Mouse (Mus musculus) T-helper 2 cell (primary cell): ENCODE results near the gene Treh.

ENCODE experiments used
- in situ Hi-C: fragments of 300-600 bp; cut with MboI, MseI; formaldehyde crosslinking; loops from one replicate; pipeline ENCODE4 v1.15.1; 2025; ENCODE audit warnings: high pct_unique_total_duplicates

The Treh gene

DNA sequence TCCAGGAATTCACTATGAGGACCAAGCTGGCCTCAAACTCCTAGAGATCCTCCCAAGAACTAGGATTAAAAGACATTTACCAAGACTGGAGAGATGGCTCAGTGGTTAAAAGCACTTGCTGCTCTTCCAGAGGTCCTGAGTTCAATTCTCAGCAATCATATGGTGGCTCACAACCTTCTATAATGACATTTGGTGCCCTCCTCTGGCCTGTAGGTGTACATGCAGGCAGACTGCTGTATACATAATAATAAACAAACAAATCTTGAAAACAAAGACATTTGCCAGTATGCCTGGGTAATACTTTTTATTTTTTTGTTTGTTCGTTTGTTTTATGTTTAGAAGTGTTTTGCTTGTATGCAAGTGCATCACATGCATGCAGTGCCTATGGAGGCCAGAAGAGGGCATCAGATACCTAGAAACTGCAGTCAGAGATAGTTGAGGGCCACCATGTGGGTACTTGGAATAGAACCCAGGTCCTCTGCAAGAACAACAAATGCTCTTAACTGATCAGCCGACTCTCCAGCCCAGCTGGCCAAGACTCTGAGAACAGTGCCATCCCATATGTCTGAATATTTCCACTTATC lies 5.3 kb downstream of the Treh start:
- in situ Hi-C loops = no loop called here

DNA sequence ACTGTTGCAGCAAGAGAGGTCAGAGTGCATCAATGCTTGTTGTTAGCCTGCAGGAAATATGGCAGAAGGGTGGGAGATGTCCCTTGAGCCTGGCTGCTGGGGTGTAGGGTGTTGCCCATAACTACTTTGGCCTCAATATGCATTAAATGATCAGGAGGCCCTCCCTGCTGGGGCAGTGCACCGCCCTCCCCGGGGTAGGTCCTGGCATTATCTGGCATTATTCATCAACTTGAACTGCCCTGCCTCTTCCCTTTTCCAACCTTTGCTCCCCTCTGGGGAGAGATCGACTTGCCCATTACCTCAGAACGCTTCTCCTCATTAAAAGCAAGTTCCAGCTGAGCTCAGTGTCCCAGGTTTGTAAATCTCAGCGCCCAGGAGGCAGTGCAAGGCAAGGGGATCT lies 6.5 kb downstream of the Treh start:
- in situ Hi-C loops = no loop called here

DNA sequence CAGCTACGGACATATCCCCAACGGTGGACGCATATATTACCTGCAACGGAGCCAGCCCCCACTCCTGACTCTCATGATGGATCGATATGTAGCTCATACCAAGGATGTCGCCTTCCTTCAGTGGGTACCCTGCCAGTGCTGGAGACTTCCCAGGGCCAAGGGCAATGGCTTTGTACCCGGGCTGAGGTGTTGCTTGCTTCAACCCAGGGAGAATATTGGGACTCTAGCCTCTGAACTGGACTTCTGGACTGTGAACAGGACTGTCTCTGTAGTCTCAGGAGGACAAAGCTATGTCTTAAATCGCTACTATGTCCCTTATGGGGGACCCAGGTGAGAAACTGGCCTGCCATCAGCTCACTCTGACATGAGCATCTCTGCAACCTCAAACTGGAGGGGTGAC lies 10.0 kb downstream of the Treh start:
- in situ Hi-C loops = loop anchor here (10.0 kb wide), 1 partner anchor 228 kb away; the partner anchor contains the start of gene Upk2

DNA sequence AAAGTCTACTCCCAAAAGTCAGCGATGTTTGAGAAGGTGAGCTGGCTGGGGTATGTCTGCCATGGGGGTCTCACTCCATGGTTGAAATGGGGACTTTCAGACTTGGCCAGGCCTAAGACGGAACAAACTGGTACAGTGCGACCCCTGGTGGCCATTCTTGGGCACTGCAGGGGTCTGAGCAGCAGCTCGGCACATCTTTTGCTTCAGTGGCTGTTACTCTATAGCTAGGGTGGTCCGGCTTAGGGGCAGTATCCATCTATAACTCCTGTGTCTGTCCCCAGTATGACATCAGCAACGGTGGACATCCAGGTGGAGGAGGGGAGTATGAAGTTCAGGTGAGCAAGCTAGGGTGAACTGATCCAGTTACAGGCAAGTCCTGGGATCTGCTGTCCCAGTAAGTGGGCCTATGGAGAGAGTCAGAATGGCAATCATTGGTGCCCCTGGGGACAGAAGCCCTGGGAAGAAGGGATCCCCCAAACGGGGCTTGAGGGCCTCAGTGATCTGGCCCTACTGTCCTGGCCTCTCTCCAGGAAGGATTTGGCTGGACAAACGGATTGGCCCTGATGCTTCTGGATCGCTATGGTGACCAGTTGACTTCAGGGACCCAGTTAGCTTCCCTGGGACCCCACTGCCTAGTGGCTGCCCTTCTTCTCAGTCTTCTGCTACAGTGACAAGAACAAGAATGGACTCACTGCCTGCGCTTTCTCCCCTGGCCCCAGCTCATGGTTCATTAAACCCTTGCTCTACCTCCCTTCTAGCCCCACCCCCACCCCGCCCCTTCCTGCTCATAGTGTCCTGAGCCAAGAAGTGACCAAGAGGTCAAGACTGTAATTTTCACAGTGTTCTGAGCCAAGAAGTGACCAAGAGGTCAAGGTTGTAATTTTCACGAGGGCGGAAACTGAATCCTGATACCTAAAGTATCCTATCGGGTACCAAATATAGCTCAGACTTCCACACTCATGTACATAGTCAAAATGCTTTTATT lies 12.6 kb downstream of the Treh start:
- in situ Hi-C loops = loop anchor here (10.0 kb wide), 1 partner anchor 231 kb away; the partner anchor contains the start of gene Upk2

DNA sequence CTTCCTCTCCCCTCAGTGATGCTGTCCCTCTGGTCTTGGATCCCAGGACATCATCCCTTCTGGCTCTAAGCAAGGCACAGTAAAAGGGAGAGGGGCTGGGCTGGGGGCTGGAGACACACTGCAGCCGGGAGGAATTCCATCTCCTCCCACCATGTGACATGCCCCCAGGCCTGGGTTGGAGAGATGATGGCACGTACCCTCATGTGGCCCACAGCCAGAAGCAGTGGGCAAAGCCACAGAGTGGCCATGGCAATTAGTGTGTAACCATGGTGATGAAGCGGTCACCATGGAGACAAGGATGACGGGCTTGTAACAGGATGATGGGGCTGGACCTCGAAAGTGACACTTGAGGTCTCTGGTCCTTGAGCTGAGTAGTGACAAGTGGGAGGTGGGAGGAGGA lies 13.6 kb downstream of the Treh start:
- in situ Hi-C loops = loop anchor here (10.0 kb wide), 1 partner anchor 232 kb away; the partner anchor contains the start of gene Upk2

DNA sequence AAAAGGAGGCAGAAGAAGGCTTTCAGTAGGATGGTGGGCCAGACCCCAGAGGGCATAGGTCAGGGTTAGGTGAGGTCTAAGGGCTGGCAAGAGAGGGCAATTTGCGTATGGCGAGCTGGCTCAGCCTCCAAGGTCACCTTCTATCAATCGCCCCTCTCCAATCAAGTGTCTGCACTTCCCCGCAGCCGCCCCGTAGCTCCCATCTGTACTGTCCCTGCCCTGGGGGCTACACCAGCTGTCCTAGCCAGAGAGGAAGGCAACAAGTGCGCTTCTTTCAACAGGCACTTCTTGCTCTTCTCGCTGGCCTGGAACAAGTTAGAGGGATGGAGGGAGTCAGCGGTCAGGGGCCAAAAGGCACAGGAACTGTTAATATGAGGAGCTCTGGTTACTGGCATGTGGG lies 15.0 kb downstream of the Treh start:
- in situ Hi-C loops = loop anchor here (10.0 kb wide), 1 partner anchor 233 kb away; the partner anchor contains the start of gene Upk2

DNA sequence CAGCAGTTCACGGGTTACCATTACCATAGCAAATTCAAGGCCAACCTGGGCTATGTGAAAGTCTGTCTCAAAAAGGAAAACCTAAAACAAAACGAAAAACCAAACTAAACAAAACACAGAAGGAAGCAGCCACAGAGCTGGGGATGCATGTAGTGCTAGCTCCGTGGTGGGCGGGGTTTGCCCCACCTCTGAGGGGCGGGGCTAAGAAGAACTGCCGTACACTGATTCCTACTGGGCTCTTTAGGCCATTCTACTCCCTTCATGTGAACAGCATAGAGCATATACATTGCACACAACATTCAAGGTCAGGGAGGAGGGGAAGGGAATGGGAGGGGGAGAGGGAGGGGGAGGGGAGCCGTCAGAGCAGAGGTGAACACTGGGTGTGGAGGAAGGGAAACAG lies 17.6 kb downstream of the Treh start:
- in situ Hi-C loops = no loop called here

DNA sequence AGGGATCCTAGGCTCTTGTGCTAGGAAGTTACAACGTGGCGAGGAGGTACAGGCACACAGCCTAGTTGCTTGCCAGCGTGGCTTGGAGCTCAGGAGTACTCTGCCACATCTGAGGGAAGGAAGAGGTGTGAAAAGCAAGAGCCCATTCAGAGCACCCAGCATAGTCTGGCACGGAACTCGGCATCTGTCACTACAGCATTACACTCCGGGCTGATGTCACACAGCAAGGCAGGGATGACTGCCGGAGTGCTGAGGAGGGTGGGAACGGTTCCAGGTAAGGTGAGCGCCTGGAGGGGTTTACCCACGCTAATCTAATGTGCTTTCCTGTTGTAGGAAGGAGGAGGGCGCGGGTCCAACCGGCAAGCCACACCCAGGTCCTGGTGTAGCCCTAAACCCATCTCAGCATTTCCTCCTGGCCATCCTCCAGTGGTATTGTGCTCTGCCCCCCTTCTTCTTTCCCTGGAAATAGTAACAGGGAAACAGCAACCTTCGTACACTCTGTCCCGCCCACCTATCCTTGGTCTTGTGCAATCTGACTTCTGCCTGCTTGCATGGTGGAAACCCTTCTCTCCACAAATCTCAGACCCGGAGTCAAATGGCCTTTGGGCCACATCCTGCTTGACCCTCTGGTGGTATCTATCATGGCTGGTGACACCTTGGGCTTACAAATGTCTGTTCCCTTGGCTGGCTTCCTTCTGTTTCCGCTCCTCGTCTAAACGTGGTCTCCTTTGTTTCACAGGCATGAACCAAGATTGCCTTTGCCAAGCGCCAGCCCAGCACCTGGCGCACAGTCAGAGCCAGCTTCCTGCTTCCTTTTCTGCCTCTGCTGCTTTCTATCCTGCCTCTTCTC lies 18.9 kb downstream of the Treh start:
- in situ Hi-C loops = no loop called here

DNA sequence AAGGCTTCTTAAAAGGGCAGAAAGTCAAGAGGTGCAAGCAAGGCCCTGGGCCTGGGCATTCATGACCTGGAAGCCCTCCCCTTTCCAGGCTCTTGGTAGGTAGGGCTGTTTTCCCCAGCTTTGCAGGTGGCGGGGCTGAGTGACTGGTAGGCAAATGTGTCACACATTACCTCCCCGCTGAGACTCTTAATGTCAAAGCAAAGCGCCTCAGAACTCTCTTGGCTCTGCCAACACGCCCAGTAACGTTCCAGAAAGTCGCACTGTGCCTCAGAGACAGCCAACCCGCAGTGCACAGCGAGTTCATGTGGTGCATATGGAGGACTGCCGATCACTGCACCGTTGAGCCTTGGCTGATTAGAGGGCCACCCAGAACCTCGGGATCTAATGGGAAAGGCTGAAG lies 20.0 kb downstream of the Treh start:
- in situ Hi-C loops = no loop called here

DNA sequence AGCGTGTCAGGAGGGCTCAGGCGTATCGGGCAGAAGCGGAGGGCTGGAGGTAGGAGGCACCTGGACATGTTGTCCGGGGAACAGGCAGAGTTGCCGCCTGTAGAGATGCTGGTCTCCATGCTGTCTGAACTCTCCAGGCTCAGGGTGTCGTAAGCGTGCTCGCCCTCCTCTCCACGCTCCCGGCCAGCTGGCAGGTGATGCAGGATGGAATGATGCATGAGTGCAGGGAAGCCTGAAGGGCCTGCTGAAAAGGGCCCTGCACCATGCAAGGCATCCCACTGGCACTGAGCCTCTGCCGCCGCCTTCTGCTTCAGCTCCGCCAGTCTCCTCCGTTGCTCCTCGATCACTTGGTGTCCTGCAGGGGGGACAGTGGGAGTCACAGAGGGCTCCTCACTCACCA lies 24.8 kb downstream of the Treh start:
- in situ Hi-C loops = no loop called here

DNA sequence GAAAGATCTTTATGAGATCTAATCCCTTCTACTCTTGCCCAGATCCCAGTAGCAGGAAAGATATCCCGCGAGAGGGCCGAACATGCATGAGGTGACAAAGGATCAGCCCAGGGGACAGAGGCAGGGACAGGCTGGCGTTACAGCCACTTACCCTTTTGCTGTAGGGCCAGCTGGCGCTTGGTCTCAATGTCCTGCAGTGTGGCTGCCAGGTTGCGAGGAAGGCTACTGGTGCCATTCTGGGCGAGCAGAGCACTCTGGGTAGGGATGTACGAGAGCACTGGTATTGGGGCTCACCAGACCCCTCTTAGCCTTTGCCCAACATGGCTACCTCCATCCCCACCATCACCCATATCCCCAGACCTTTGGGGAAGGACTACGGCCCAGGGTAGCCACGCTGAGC lies 26.2 kb downstream of the Treh start:
- in situ Hi-C loops = no loop called here

DNA sequence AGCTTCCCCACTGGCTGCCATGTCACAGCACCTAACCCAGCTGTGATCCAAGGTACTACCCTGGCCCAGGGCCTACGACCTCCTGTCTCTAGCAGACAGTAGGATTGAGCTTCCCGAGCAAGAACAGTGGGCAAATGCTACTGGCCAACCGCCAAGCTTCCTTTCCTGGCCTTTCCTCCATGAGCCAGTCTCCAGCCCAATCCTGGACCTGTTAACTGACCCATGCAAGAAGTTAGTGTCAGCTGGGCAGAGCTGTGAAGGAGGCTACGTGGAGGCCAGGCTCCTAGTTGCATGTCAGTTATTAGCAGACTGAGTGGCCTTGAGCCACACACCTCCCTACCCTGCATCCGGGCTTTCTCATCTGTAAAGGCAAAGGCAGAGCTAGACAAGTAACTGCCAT lies 26.7 kb downstream of the Treh start:
- in situ Hi-C loops = no loop called here

DNA sequence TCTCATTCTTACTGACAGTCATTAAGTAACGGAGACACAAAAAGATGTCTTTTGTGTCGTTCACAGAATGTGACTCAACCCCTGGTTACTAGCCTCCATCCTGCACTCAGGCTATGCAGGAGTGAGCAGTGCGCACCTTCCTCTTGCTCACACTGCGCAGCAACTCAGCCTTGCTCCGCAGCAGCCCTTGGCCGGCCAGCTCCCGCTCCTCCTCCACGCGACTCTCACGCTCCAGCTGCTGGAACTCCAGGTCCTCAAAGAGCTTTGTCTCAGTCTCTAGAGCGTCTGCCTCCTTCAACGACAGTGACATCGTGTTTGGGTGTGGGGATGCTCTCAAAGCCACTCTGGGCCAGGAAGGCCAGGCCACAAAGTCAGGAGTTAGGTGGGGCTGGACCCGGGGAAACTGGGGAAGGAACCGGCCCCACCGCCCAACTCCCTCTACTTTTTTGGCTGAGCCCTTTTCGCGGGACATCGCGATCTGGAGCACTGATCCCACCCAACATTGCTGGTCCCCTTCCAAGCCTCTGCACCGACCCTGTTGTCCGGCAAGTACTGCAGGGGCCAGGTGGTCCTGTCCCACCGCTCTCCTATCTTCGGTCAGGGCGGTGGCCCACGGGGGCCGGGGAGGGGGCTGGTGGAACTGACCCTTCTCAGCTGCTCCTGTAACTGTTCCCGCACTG lies 34.9 kb downstream of the Treh start:
- in situ Hi-C loops = no loop called here

DNA sequence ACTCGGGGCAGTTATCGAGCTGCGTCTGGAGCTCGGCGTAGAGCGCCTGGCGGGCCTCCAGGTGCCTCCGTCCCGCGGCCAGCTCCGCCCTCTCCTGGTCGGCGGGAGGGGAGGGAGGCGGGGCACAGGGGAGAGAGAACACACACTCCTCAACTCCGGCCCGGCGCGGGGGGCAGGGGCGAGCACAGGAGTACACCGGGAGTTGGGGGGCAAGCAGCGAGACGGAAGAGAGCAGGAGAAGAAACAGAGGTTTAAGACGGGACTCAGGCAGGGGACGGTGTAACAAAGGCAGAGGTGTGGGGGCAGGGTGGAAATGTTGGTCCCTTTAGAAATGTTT lies 35.4 kb downstream of the Treh start:
- in situ Hi-C loops = no loop called here

DNA sequence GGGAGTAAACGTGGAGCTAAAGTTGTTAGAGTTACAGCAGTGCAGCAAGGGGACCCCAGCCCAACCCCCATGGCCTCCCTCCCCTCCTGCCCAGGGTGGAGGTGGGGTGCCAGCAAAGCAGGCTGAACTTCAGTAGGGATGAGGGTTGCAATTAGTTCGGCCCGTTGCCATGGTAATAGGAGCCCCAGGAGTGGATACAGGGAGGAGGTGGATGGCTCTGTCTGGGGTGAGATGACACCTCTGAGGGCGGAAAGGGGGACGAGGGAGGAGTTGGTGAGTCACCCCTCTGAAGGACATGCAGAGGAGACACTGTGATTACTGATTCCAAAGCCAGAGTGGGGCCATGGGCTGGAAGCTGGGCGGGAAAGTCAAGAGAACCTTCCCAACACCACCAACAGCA lies 35.9 kb downstream of the Treh start:
- in situ Hi-C loops = no loop called here

DNA sequence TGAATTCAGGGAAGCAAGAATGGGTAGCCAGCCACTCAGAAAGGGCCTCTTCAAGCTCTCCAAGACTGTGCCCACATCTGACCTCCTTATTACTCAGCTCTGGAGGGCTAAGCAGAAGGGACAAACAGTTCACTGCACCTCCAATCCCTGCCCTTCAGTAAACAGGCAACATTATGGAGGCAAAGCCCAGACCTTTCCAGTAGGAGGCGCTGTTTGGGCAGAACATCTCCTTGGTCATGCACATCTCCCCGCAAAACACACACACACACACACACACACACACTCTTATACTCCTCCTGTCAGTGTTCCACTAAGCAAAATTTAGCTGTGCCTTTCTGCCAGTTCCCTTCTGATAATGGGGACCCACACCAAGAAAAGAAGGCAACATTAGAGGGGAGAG lies 36.6 kb downstream of the Treh start:
- in situ Hi-C loops = no loop called here

DNA sequence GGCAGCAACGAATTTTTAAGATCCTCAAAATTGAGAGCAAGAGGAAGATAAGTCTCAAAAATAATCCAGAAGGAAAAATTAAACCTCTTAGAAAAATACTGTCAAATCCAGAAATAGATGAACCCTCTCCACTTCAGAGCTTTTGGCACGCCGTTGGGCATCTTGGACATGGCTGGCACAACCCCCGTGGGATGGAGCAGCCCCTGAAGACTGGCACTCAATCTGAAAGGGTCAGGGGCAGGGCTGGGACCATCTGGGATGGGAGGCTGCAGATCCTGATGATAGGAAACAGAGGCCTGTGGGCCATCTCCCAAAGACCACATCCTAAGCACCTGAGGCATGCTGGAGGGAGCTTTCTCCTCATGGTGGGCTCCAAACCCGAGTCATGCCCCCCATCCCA lies 37.2 kb downstream of the Treh start:
- in situ Hi-C loops = no loop called here

DNA sequence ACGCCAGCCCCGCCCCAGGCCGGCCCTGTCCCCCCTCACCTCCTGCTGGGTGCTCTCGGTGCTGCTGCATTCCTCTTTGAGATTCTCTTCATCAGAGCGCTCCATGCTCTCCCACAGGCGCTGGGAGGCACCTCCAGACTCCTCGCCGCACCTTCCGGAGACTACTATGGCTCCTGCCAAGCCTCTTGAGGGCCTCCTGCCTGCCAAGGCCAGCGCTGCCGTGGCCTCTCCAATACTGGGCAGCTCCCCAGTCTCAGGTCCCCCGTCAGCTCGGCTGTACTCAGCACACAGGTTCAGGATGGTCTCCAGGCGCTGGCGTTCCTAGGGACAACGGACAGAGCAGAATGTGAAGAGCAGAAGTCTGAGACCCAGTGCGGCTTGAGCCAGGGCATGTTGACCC lies 38.6 kb downstream of the Treh start:
- in situ Hi-C loops = no loop called here

DNA sequence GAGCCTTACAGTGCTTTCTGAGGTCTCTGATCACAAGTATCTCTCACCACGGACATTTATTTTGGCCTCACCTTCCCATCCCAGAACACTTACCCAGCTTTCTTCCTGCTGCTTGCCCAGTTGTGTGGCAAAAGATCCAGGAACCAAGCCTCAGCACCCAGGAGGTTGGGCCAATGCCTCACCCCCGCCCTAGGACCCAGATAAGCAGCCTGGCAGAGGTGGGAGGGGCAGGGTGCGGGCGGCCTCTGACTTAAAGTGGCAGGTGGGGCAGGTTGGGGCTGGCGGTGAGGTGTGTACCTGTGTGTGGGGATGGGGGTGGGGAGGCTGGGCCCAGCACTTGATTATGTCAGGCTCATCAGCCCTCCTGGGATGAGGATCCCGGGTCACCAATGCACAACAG lies 40.0 kb downstream of the Treh start:
- in situ Hi-C loops = no loop called here

DNA sequence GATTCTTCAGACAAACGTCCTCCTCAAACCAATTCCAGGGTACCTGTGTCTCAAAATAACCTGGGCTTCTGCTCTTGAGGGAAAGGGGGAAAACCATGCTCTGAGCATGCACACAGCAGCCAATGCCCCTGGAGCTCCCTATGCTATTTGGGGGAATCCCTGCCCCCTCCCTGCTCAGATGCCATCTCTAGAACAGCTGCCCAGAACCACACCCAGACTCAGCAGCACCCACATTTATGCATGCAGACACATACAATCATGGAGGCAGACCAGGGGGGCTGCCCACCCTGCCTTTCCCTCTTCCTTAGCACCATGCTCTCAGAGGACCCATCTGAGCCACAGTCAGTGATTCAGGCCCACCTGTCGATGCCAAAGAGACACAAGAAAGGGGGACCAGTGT lies 40.5 kb downstream of the Treh start:
- in situ Hi-C loops = no loop called here

DNA sequence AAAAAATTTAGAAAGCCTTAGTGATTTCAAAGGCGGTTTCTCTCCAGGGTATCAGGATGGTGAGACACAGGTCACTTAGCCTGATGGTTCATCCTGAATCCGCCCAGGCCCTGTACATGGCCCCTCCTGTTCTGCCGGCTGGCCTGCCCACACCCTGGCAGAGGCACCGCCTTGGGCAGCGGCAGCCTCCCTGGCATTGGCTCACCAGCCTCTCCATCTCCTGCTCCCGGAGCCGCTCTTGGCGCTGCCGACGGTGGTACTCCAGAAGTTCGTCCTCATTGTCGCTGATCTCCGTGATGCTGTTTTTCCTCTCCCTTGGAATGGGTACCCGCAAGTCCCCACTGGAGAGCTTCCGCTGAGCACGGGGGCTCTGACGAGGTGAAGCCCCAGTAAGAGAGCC lies 42.1 kb downstream of the Treh start:
- in situ Hi-C loops = no loop called here
